Mouse (Mus musculus): ENCODE measurements around the gene Gm10778. TPM values are rescaled to one million over a fixed set of nuclear protein-coding genes. Genes with fewer than 3 reads are reported as not detected.

Gene Gm10778
- polyA plus RNA-seq (2012; rRNA removed; ENCODE audit: low replicate concordance) = not detected in 2 replicates

DNA sequence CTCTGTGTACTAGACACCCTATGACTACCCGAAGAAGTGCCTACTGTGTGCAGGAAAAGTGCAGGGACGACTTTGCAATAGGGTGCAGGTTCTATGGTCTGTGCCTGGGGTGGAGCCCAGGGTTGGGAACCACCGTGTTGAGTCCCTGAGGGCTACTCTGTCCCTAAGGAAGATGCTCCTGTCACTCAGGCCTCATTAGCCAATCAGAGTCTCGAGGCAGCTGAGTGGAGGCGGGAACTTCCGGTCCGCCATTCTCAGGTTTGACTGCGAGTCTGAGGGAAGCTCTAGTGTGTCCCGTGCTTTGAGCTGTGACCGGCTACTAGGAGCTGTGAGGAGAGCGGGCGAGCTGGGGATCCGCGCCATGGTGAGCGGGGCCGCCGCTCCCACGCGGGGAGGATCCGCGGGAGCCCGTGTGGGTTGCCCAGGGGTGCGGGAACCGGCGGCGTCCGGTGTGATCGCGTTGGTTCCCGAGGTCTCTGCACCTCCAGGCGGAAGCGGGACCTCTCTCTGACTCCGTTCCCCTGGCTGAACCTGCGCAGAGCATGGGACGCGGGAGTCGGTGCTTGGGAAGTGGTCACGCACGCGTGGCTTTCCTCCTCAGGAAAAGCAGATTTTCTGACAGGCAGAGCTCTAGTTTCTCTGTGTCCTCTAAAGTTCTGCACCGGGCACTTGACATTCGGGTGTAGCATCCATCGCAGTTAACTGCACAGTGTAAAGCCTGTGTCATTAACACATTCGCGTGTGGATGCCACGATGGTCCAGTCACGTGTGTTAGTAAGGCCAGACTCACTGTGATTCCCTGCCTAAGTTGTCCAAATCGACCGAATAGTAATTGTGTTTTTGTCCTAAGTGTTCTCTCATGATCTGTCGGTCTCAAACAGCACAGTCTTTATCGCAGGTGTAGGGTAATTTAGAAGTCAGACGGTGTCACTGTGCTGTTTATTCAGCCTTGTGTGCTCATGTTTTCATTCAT lies at the start of gene Gm10778:
Gene Gm10778 (plus strand): TSS at position 257 of the 973 bp plus-strand sequence.

DNA sequence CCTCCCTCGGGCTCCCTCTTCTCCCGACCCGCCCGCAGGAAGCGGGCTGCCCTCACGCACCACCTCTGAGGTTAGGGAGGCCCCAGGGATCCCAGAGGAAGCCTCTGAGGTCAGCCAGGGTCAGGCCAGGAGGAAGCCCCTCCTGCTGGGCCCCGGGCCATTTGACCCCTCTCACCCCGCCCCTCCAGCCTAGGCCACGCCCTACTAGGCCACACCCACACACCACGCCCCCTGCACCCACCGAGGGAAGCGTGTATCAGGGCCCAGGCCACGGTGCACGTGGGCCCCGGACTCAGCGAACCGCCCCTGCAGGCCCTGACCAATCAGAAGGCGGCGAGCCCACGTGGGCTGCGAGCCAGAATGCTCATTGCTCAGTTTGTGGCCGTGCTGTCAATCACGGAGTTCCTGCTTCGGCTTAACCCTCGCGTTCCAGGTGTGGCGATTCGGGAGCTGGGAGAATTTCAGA lies 48.1 kb upstream of the Gm10778 start, which contains the start of gene Tle6:
Gene Tle6 (minus strand): TSS at position 336 of the 466 bp plus-strand sequence.

DNA sequence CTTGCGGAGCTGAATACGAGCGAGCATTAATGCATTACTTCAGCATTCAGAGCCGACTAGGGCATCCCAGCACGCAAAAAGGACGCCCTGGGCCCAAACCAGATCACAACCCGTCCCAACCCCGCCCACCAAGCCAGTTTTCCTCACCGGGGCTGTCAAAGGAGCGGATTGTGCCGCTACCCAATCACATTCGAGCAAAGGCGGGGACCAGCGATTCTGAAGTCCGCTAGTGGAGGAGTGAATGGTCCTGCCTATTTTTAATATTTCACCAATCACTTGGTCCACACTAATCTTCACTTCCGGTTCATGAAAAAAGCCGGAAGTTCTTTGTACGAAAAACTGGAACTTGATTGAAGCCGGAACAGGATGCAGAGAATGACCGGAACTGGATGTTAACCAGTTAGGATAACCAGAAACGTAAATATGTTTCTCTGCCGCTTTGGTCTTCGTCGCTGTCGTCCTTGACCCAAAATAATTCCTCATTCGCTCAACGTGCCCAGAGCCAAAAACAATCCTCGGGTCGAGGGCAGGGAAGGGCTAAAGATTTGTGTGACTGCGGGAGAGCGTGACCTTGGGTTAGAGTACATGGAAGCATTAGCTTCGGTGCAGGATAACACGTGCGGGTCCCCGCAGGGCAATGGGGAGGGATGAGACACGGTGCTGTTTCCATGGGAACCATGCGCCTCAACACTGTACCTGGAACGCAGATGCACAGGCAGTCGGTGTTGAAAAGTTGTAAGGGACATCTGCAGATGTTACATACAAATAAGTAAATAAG lies 42.7 kb upstream of the Gm10778 start, which contains the start of gene BC025920:
Gene BC025920 (plus strand): TSS at position 297 of the 778 bp plus-strand sequence.

GRCm38 (mm10) chr10:81626994-81627835 lies 21.6 kb upstream of the Gm10778 start, which contains the start of gene Sirt6:
TSS of gene Sirt6 (minus strand) at chr10:81627797.

DNA sequence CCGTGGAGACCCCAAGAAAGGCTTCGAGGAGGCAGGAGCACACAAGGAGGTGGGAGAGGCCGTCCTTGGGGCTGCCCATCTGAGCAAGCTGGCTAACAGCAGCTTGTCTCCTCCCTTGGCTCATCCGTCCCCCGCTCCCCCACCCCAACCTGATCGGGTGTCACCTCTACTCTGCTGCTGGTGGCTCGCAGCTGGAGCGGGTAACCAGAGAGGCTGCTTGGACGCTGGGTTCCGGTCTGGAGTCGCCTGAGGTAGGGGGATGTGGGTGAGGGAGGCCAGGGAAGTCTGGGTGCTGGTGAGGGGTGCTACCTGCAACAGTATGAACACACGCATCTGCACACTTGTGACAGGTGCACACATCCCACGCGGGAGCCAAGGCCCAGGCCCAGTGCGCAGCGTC lies 20.5 kb upstream of the Gm10778 start, which contains the start of gene Ankrd24:
Gene Ankrd24 (plus strand): TSS at position 151 of the 400 bp plus-strand sequence.

GRCm38 (mm10) chr10:81704531-81705301 lies 55.9 kb downstream of the Gm10778 start, which contains the start of gene Zfp433:
TSS of gene Zfp433 (plus strand) at chr10:81704825.

Other genes starting within 250 kb of the Gm10778 start
- 14.0 and 23.5 TPM in 2 replicates for gene Nfic, start 193.4 kb upstream of the Gm10778 start, polyA plus RNA-seq (2012; rRNA removed; ENCODE audit: low replicate concordance)
- 3.8 and 8.4 TPM in 2 replicates for gene Celf5, start 166.3 kb upstream of the Gm10778 start, polyA plus RNA-seq (2012; rRNA removed; ENCODE audit: low replicate concordance)
- 449 and 530 TPM in 2 replicates for gene Ncln, start 152.7 kb upstream of the Gm10778 start, polyA plus RNA-seq (2012; rRNA removed; ENCODE audit: low replicate concordance)
- 1.6 and 4.8 TPM in 2 replicates for gene S1pr4, start 148.9 kb upstream of the Gm10778 start, polyA plus RNA-seq (2012; rRNA removed; ENCODE audit: low replicate concordance)
- 1.3 and 1.6 TPM in 2 replicates for gene Gna15, start 124.8 kb upstream of the Gm10778 start, polyA plus RNA-seq (2012; rRNA removed; ENCODE audit: low replicate concordance)
- gene Gna11, start 103.9 kb upstream of the Gm10778 start, polyA plus RNA-seq (2012; rRNA removed; ENCODE audit: low replicate concordance) = 397 and 652 TPM in 2 replicates
- 1,935 and 3,654 TPM in 2 replicates for gene Aes, start 89.6 kb upstream of the Gm10778 start, polyA plus RNA-seq (2012; rRNA removed; ENCODE audit: low replicate concordance)
- 18.3 and 66.9 TPM in 2 replicates for gene Tle2, start 74.5 kb upstream of the Gm10778 start, polyA plus RNA-seq (2012; rRNA removed; ENCODE audit: low replicate concordance)
- gene Tle6, start 48.0 kb upstream of the Gm10778 start, polyA plus RNA-seq (2012; rRNA removed; ENCODE audit: low replicate concordance) = 6.1 and 27.7 TPM in 2 replicates
- 0.40 and 0.58 TPM in 2 replicates for gene BC025920, start 42.8 kb upstream of the Gm10778 start, polyA plus RNA-seq (2012; rRNA removed; ENCODE audit: low replicate concordance)
- gene Sirt6, start 21.3 kb upstream of the Gm10778 start, polyA plus RNA-seq (2012; rRNA removed; ENCODE audit: low replicate concordance) = 33.5 and 36.6 TPM in 2 replicates
- 12.7 and 25.7 TPM in 2 replicates for gene Ankrd24, start 20.5 kb upstream of the Gm10778 start, polyA plus RNA-seq (2012; rRNA removed; ENCODE audit: low replicate concordance)
- gene Zfp433, start 55.8 kb downstream of the Gm10778 start, polyA plus RNA-seq (2012; rRNA removed; ENCODE audit: low replicate concordance) = not detected in 2 replicates
- gene Gm3055, start 122.1 kb downstream of the Gm10778 start, polyA plus RNA-seq (2012; rRNA removed; ENCODE audit: low replicate concordance) = not detected in 2 replicates
- gene Gm4767, start 163.1 kb downstream of the Gm10778 start, polyA plus RNA-seq (2012; rRNA removed; ENCODE audit: low replicate concordance) = 0.04 and 0.05 TPM in 2 replicates
- gene Gm32687, start 214.9 kb downstream of the Gm10778 start, polyA plus RNA-seq (2012; rRNA removed; ENCODE audit: low replicate concordance) = 0.04 and 0.20 TPM in 2 replicates

All from duodenum, adult 2 months (tissue).